In genomic region chr19:47925819-47926218, GRCm38 (mm10) we compare ENCODE assay signal across 26 mouse cellular contexts. TPM values are rescaled to one million over a fixed set of nuclear protein-coding genes. Genes with fewer than 3 reads are reported as not detected.
DNase-seq lines count a peak whose midpoint lies in the region; ATAC-seq and TF ChIP-seq lines count a peak whose summit lies in the region.
"Had no signal": no experiment of that assay in that cellular context is flagged by ENCODE, and none has a peak within 500 bp of the region (broad histone marks: within the 10 kb centered on the region; RNA-seq: fewer than 3 reads in every experiment).

No protein-coding gene starts in this region.

- no peak overlapping the region for H3K4me2 ChIP-seq in kidney, embryonic 14.5 days (replicated peaks; ENCODE audit: low read depth, low read length)
- no peak overlapping the region for H3K4me2 ChIP-seq in kidney, postnatal 0 days (ENCODE audit: low read length)
- H3K4me2 ChIP-seq: embryonic facial prominence, embryonic 12.5 days; forebrain, embryonic 12.5 days; hindbrain, embryonic 14.5 days; midbrain, embryonic 12.5 days had no signal

- H3K9me3 ChIP-seq in kidney, embryonic 14.5 days (ENCODE audit: control insufficient read depth, low read length), result no peaks in the 10 kb centered on the region
- H3K9me3 ChIP-seq in kidney, postnatal 0 days (replicated peaks; ENCODE audit: low read length), result no peaks in the 10 kb centered on the region
- H3K9me3 ChIP-seq: embryonic facial prominence, embryonic 12.5 days; midbrain, embryonic 12.5 days had no signal

- no peak overlapping the region for H3K9ac ChIP-seq in kidney, embryonic 14.5 days (ENCODE audit: low read depth, low read length)
- H3K9ac ChIP-seq in kidney, postnatal 0 days (ENCODE audit: low read depth, low read length), result no peak overlapping the region
- H3K9ac ChIP-seq: embryonic facial prominence, embryonic 12.5 days; forebrain, embryonic 12.5 days; hindbrain, embryonic 14.5 days; midbrain, embryonic 12.5 days had no signal

- no peak overlapping the region for H3K4me3 ChIP-seq in kidney, adult 2 months (ENCODE audit: insufficient read depth, low read depth, low read length)
- no peak overlapping the region for H3K4me3 ChIP-seq in kidney, embryonic 14.5 days (ENCODE audit: low read length)
- no peak overlapping the region for H3K4me3 ChIP-seq in kidney, postnatal 0 days (replicated peaks; ENCODE audit: low read depth, low read length)
- H3K4me3 ChIP-seq: embryonic facial prominence, embryonic 12.5 days; erythroblast, embryonic 14.5 days; forebrain, embryonic 12.5 days; left cerebral cortex, adult 2 months; midbrain, embryonic 12.5 days had no signal

- TF ChIP-seq POLR2A in kidney, adult 2 months (IDR thresholded peaks at IDR 0.05; ENCODE audit: low read depth, low read length), result no peak

- no peaks in the 10 kb centered on the region for H3K36me3 ChIP-seq in kidney, adult 2 months (ENCODE audit: control insufficient read depth, insufficient read depth, low read length)
- no peaks in the 10 kb centered on the region for H3K36me3 ChIP-seq in kidney, embryonic 14.5 days (ENCODE audit: control insufficient read depth, insufficient read depth, low read length)
- H3K36me3 ChIP-seq in kidney, postnatal 0 days (ENCODE audit: insufficient read depth, low read length), result no peaks in the 10 kb centered on the region
- H3K36me3 ChIP-seq: embryonic facial prominence, embryonic 12.5 days; forebrain, embryonic 12.5 days; midbrain, embryonic 12.5 days had no signal

- 50% methylated on average over 7 of the region's 7 CpGs for WGBS in kidney, adult 2 months
- 74% methylated on average over 7 of the region's 7 CpGs for WGBS in kidney, embryonic 14.5 days
- WGBS in kidney, postnatal 0 days, result 62% methylated on average over 7 of the region's 7 CpGs

- H3K4me1 ChIP-seq in kidney, adult 2 months (ENCODE audit: control insufficient read depth, insufficient read depth, low read length), result peaks cover 2% of the 10 kb centered on the region; the same call in 1 of the 2 replicates
- H3K4me1 ChIP-seq in kidney, embryonic 14.5 days (ENCODE audit: control insufficient read depth, insufficient read depth, low read length), result peaks cover 4% of the 10 kb centered on the region
- H3K4me1 ChIP-seq in kidney, postnatal 0 days (replicated peaks; ENCODE audit: insufficient read depth, low read length), result peaks cover 6% of the 10 kb centered on the region; the same call in 1 of the 2 replicates
- H3K4me1 ChIP-seq: embryonic facial prominence, embryonic 12.5 days; forebrain, embryonic 12.5 days; midbrain, embryonic 12.5 days had no signal

- ATAC-seq in kidney, embryonic 14.5 days (ENCODE audit: low FRiP score, low TSS enrichment), result no peak
- ATAC-seq in kidney, postnatal 0 days (replicated peaks; ENCODE audit: low FRiP score, low read depth), result no peak
- ATAC-seq: inflammation-experienced regulatory T-cells, adult 6 months had no signal

- peak overlapping the region; percentile 80 for H3K27ac ChIP-seq in kidney, adult 2 months (ENCODE audit: insufficient read depth, low read depth, low read length)
- no peak overlapping the region for H3K27ac ChIP-seq in kidney, embryonic 14.5 days (ENCODE audit: low read depth, low read length)
- 0 out of 2 replicates have a peak overlapping the region, but pooled peaks have one; percentile 22 for H3K27ac ChIP-seq in kidney, postnatal 0 days
- H3K27ac ChIP-seq: embryonic facial prominence, embryonic 12.5 days; forebrain, embryonic 12.5 days; hindbrain, embryonic 14.5 days; left cerebral cortex, adult 2 months; midbrain, embryonic 12.5 days had no signal

- no peak for TF ChIP-seq CTCF in kidney, adult 2 months (conservative IDR thresholded peaks at IDR 0.05; ENCODE audit: insufficient read depth, insufficient read length, low read depth, low read length)
- TF ChIP-seq CTCF in kidney, postnatal 0 days (IDR thresholded peaks at IDR 0.05; ENCODE audit: low read depth), result no peak

- no peaks in the 10 kb centered on the region for H3K27me3 ChIP-seq in kidney, adult 2 months (replicated peaks; ENCODE audit: control insufficient read depth, insufficient read depth, low read length)
- H3K27me3 ChIP-seq in kidney, embryonic 14.5 days (ENCODE audit: control insufficient read depth, insufficient read depth, low read length), result no peaks in the 10 kb centered on the region
- no peaks in the 10 kb centered on the region for H3K27me3 ChIP-seq in kidney, postnatal 0 days (ENCODE audit: insufficient read depth, low read length)
- H3K27me3 ChIP-seq: embryonic facial prominence, embryonic 12.5 days; forebrain, embryonic 12.5 days; midbrain, embryonic 12.5 days had no signal

- DNase-seq in adrenal gland, adult 2 months, result peak; percentile 47
- DNase-seq in adrenal gland, postnatal 25 days, result no peak
- peak; percentile 84 for DNase-seq in kidney, adult 2 months
- DNase-seq in adrenal gland, postnatal 36 days, result peak; percentile 47 to 51
- peak; percentile 36 for DNase-seq in kidney, postnatal 0 days (ENCODE audit: low spot score)
- DNase-seq in gastrocnemius, postnatal 4 days (ENCODE audit: low spot score in 2 of 2), result no peak
- DNase-seq in ovary, postnatal 10 days (ENCODE audit: low spot score), result no peak
- DNase-seq: cerebellum, adult 18-20 months; cerebellum, postnatal 14 days; gastrocnemius, postnatal 25 days; heart, postnatal 4 days; lung, postnatal 10 days; spleen, adult 18-20 months; thymus, postnatal 14 days had no signal

RNA-seq across cellular contexts. Expression of gene Itprip, which starts 6.7 kb away (rescaled TPM):
- total RNA-seq in adrenal gland, adult 2 months (2021), result 10 to 100 TPM; 18.5 to 19.0 TPM
- polyA plus RNA-seq in adrenal gland, adult 2 months (2012; rRNA removed), result 9.8 and 12.8 TPM in 2 replicates
- total RNA-seq in adrenal gland, postnatal 25 days (2021), result 11.8 and 17.0 TPM in 2 replicates
- 6.4 and 8.0 TPM in 2 replicates for polyA plus RNA-seq in kidney, adult 2 months (2012; rRNA removed)
- 8.3 and 14.6 TPM in 2 replicates for polyA plus RNA-seq in kidney, embryonic 14.5 days (2014; fragmentation: Nextera tagmentation; extraction: Ambion mirVana)
- total RNA-seq in adrenal gland, postnatal 36 days (2021), result 10 to 100 TPM; 17.9 to 25.1 TPM
- 10.7 and 12.1 TPM in 2 replicates for polyA plus RNA-seq in kidney, postnatal 0 days (2015; fragmentation: Nextera tagmentation; extraction: Ambion mirVana)
- 1 to 10 TPM; 2.9 to 4.3 TPM for total RNA-seq in gastrocnemius, postnatal 4 days (2021)

RNA-seq across cellular contexts. Expression of gene Cfap43, which starts 6.7 kb away (rescaled TPM):
- not detected for total RNA-seq in adrenal gland, adult 2 months (2021)
- polyA plus RNA-seq in adrenal gland, adult 2 months (2012; rRNA removed), result 0.06 TPM in 1 of 2 replicates, not detected in the other
- not detected in 2 replicates for total RNA-seq in adrenal gland, postnatal 25 days (2021)
- 0.12 TPM in 1 of 2 replicates, not detected in the other for polyA plus RNA-seq in kidney, adult 2 months (2012; rRNA removed)
- 0.03 and 0.14 TPM in 2 replicates for polyA plus RNA-seq in kidney, embryonic 14.5 days (2014; fragmentation: Nextera tagmentation; extraction: Ambion mirVana)
- not detected for total RNA-seq in adrenal gland, postnatal 36 days (2021)
- 0.06 and 0.16 TPM in 2 replicates for polyA plus RNA-seq in kidney, postnatal 0 days (2015; fragmentation: Nextera tagmentation; extraction: Ambion mirVana)
- under 1 TPM in 1 of 2 experiments, not detected in 1; 0.32 TPM for total RNA-seq in gastrocnemius, postnatal 4 days (2021)
- total RNA-seq: gastrocnemius, postnatal 25 days; heart, postnatal 4 days; megakaryocyte progenitor cell, adult 5-6 weeks had no signal
- polyA plus RNA-seq: erythroblast, embryonic 14.5 days; liver, embryonic 16.5 days had no signal

RNA-seq across cellular contexts. Expression of gene Cfap58, which starts 11.7 kb away (rescaled TPM):
- total RNA-seq in adrenal gland, adult 2 months (2021), result not detected
- polyA plus RNA-seq in adrenal gland, adult 2 months (2012; rRNA removed), result not detected in 2 replicates
- total RNA-seq in adrenal gland, postnatal 25 days (2021), result not detected in 2 replicates
- polyA plus RNA-seq in kidney, adult 2 months (2012; rRNA removed), result 0.05 TPM in 1 of 2 replicates, not detected in the other
- polyA plus RNA-seq in kidney, embryonic 14.5 days (2014; fragmentation: Nextera tagmentation; extraction: Ambion mirVana), result 0.09 TPM in 1 of 2 replicates, not detected in the other
- under 1 TPM in 1 of 2 experiments, not detected in 1; 0.13 TPM for total RNA-seq in adrenal gland, postnatal 36 days (2021)
- polyA plus RNA-seq in kidney, postnatal 0 days (2015; fragmentation: Nextera tagmentation; extraction: Ambion mirVana), result 0.09 TPM in 1 of 2 replicates, not detected in the other
- not detected for total RNA-seq in gastrocnemius, postnatal 4 days (2021)
- total RNA-seq: gastrocnemius, postnatal 25 days; megakaryocyte progenitor cell, adult 5-6 weeks; monocyte, adult 5-6 weeks; neutrophil, adult 5-6 weeks had no signal
- polyA plus RNA-seq: embryonic facial prominence, embryonic 12.5 days; erythroblast, embryonic 14.5 days; inflammation-experienced regulatory T-cells, adult 6 months; liver, embryonic 16.5 days had no signal

Comparison
In these comparisons a context has a peak if more than half of its experiments do, and no peak if none do; other contexts are left out.
1. DNase-seq: peak in adrenal gland, adult 2 months (single experiment), kidney, adult 2 months (single experiment), adrenal gland, postnatal 36 days (2 of 2) and kidney, postnatal 0 days (single experiment); none in adrenal gland, postnatal 25 days (single experiment), gastrocnemius, postnatal 4 days (0 of 2) and ovary, postnatal 10 days (single experiment).